Mouse (Mus musculus) CD4-positive helper T cell, adult 2 months (primary cell): ENCODE data around the gene Fos.
A peak's percentile ranks its signal among the peaks of the same experiment; 100 is the strongest.

Experiments
- DNase-seq: peaks from one replicate; pipeline ENCODE4 v3.0.0-alpha.2; 2012; ENCODE audit warnings: low read depth, missing footprints, low spot score

The Fos gene

DNA sequence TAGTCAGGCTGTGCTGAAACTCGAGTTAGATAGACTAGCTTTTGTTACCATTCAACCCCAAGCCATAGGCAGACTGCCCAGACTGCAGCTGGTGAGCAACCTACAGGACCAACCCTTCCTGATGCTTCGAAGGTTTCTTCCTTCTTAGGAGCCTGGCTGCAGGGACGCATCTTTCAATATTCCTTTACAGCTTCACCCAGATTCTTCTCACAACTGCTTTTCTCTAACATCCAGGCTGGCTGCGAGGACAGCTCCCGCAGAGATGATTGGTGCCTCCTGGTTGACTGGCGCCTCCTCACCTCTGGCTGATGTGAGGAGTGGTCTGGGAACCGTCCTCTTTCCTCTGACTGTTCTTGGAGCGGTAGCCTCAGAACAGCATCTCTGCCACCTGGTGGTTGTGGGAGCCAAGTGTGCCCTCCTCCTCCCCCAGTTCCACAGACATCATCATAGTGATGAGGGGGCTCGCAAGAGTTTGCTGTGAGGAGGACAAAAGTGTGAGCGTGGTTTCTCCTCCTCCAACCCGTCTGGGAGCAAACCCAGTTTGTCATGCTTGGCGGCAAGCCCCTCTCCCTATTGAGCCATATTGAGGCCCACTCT lies 14.0 kb downstream of the Fos start:
- peak; percentile 77 for DNase-seq

DNA sequence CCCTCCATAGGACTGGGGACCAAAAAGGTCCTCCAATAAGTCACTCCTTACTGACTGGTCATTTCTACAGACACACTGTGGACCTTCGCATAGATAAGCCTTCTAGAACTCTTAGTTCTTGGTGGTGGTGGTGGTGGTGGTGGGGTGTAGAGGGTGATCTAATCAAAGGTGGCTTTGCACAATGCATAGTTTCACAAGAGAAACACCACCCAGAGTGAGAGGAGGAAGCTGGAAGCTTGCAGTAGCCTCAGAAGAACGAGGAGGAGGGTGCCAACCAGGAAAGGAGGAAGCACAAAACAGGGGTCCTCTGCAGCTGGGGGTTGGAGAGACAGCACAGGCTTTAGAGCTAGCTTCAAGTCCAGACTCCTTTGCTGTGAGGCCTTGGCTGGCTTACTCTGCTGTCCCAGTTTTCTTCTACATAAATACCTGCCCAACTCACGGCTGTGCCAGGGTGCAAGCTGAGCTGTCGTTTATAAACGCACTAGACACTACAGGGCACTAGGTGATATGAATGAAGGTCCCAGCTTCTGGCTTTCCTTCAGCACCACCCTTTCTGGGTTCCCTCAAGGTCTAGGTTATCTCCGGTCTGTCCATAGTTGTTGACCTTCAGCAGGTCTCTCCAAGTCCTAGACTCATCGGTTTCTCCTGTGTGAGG lies 15.7 kb downstream of the Fos start:
- DNase-seq, result no peak

DNA sequence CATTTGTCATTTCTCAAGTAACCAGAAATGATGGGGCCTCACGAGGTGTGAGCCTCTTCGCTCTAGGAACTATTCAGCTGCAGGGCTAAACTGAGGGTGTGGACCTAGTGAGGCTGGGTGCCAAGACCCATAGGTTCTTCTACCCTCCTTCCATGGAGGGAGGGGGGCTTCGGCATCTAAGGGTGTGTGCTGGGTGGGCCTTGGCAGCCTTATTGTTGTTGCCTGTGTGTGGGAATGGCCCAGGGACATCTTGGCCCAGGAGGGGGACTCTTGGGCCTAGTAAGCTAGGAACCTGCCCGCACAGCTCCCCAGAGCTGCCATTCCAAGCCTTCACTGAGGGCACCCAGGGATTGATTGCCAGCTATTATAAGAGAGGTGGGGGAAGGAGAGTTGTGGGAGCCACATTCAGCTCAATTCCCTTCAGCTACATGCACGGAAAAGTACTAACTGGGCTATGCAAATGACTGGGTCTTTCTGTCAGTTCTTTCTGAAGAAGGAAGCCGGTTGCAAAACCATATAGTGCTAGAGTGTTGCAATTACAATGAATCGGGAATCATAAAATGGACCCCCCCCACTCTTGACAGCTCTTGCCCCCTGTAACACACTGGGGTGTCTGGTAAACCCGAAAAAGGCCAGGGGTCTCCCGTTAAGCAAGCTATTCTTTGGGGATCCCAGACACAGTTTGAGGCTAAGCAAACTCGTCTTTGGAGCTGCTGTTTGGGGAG lies 16.6 kb downstream of the Fos start:
- DNase-seq, result no peak

DNA sequence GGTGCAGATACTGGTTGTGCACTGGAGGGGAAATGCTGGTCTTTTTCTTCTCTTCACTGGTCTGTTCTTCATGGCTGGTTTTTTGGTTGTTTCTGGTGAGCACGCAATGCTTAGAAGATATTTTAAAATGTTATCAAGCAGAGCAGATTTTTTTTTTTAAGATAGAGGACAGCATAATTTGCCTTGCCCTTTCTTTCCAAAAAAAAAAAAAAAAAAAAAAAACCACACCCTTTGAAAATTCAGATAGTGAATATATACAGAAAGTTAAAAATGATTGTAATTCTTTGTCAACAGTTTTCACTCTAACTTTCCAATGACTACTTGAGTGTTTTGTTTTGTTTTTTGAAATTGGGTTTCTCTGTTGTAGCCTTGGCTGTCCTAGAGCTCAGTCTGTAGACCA lies 17.3 kb downstream of the Fos start:
- no peak for DNase-seq

DNA sequence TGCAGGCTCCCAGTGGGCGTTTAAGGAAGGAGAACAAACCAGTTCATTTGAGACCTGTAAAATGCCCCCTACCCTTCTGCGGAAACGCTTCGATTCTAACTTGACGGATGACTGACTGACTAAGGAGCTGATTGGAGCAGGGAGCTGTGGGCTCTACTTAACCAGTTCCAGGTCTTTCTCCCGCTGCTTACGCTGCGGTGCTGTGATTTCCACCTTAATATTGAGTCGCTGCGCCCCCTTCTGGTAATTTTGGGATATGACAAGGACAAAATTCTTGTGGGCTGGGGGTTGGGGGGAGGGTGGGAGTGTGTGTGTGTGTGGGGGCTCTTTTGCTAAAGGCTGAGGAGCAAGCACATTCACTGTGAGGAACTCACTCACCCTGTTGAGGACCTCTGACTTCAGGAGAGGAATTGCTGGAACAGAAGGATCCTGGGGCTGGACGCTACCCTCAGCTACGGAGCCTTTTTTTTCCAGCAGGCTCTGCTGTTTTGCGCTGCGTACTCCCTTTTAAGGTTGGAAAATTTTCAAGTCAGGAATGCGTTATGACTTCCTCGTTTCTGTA lies 18.5 kb downstream of the Fos start:
- DNase-seq, result peak; percentile 79

DNA sequence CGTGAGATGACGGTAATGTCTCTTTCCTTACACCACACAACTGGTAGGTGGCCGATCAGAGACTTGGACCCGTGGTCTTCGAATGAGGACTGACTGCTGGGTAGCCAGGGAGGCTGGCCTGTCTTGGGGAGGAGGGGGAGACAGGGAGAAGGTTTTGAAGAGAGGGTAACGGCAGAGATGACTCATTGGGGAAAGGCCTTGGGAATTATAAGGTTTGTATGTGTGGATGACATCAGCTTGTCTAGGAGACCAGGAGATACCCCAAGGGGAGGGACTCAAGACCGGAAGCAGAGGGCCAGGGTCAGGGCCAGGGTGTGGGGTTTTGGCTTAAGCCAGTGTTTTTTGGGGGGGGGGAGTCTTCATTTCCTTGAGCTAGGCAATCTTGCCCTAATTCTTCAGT lies 22.6 kb downstream of the Fos start:
- DNase-seq, result no peak

DNA sequence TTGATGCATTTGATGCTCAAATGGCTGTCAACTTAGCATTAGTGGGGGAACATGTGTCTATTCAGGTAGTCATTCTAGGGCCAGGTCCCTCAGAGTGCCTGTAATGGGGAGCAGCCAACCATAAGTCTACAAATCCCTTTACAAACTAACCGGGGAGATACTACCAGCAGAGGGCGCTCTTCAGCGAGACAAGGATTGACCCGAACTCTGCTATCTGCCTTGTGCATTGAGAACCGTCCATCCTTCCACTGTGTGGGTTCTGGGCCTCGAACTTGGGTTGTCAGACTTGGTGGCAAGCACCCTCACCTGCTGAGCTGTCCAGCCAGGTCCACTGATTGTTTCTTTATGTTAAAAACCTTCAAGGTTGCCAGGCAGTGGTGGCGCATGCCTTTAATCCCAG lies 23.1 kb downstream of the Fos start:
- DNase-seq, result peak; percentile 80

DNA sequence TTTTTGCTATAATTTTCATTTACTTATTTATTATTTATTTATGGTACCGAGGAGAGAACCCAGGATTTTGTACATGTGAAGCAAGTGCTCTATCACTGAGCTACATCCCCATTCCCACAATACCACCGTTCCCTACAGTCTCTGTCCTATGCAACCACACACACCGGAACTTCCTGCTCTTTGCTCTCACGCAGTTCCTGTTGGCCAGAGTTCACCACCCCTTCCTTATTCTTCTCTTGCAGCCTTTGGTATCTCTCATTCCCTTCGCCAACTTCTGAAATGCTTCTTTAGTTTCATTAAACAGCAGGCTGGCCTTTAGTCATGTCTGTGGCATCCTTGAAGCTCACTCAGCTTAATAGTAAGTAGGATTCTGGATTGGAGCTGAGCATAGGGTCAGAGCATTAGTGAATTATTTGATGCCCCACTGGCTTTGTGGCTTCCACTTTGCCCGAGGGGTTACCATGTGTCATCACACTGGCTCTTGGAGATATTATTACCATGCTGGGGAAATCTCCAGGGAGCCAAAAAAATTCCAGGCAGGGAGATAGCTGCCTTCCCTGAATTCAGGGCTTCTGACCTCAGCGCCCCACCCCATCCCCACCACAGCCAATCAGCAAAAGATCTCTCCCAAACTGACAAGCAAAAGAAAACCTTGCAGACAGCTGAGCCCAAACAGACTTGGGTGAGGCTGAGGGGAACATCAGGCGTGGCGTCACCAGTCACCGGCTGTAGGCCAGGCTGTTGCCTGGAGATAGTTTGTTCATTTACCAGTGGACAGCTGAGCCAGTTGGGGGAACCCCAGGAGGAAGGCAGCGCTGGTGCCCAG lies 23.8 kb downstream of the Fos start:
- DNase-seq, result no peak

DNA sequence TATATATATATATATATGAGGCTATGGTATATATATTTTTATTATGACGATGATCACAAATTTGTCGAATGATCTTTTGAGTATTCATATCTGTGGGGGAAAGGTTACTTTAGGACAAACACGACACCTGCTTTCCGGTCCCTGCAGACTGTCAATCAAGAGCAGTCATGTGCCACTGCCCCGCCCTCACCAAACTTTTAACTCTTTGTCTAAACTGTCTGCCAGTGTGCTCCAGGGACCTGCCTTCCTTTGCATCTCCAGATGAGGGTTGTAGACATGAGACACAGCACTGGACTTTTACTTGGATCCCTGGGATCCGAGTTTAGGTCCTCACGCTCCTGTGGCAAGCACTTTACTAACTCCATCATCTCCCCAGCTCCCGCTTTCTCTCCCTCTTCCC lies 25.3 kb downstream of the Fos start:
- DNase-seq, result no peak

DNA sequence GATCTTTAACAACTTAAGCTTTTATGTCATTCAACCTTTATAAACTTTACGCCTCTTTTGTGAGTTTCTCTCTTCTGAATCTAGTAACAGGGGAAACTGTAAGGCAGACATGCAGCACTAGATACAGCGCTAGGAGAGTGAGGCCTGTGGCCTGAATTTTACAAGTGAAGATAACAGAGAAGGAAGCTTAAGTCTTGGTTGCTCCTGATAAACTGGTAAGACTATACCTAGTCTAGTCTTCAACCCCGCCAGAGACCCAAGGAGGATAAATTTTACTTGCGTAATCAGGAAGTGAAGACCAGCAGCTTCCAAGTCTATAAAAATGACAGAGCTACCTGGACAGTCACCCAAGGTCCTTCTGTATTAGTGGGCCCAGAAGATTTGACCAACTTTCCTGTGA lies 29.0 kb downstream of the Fos start:
- DNase-seq, result no peak

DNA sequence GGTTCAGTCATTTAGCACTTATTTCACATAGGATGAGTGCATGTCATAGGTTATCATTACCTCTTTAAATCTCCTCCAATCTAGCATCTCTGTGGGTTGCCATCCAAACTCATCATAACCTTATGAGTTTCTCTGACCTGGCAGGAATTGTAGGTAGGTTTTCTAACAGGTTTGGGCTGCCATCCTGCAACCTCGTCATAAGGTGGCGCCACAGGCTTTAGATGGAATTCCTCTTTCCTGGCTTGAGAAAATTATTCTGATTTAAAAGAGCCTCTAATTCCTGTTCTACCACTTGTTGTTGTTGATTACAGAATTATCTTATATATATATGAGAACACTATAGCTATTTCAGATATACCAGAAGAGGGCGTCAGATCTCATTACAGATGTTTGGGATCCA lies 34.5 kb downstream of the Fos start:
- DNase-seq, result no peak

DNA sequence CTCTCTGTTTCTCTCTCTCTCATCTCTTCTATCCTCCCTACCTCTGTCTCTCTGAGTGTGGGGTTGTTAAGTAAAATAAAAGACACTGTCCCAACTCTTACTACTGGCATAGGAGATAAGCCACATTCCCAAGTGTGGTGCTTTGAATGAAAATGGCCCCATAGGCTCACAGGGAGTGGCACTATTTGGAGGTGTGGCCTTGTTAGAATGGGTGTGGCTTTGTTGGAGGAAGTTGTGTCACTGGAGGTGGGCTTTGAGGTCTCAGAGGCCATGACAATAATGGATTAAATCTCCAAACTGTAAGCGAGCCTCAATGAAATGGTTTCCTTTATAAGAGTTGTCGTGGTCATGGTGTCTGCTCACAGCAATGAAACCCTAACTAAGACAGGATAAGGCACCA lies 36.3 kb downstream of the Fos start:
- DNase-seq, result no peak

DNA sequence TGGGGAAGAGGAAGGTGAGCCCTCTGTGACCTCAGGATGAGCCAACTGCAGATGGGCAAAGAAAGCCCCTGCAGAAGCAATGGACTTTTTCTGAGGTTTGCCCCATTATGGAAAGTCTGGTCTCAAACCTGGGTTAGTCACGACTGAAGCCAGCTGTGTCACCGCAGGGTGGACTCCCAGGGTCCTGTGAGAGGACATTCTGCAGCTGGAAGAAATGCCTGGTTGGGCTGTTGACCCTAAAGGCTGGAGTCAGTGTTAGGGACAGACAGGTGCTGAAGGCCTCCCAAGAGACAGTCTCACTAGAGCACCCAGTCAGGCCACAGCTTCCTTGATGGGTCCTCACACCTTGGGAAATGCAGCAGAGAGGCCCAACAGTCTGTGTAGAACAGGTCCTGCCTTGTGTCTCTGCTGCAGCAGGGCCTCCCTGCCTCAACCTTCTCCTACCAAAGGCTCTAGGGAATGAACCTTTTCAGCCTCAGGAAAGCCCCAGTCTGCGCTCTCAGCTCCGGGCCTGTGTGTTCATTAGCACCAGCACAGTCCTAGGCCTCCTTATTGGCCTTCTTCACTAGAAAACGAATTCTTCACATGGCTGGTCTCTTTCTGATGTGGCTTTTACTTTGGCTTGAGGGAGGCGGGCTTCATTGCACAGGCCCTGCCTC lies 40.2 kb downstream of the Fos start:
- no peak for DNase-seq

DNA sequence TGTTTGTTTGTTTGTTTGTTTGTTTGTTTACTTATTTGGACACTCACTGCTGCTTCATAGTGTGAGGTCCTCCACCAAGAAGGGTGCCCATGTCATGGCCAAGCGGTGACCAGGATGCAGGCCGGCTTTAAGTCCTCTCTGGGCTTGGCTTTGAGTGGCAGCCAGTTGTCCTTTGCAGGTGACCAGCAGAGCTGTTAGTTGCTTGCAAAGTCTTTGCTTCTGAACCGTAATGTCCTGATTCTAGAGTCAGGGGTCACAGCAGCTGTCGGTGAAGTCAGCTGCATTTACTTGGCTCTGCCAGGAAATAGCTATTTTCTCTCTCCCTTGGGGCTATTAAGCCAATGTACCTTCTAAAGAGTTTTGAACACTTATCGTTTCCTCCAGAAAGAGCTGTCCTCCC lies 41.3 kb downstream of the Fos start:
- DNase-seq, result no peak

DNA sequence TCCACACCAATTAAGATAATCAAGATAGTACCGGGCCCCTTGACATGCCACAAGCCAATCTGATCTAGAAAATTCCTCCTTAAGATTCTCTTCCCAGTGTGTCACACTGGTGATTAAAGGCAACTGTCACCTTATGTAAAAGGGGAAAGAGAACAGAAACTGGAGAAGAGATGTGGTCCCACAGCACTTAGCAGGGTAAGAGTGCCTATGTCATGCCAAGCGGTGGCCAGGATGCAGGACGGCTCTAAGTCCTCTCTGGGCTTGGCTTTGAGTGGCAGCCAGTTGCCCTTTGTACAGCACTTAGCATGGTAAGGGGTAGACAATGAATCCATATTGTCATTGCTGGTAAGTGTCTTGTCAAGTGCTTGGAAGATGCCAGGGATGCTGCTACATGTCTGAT lies 42.2 kb downstream of the Fos start:
- DNase-seq, result no peak

DNA sequence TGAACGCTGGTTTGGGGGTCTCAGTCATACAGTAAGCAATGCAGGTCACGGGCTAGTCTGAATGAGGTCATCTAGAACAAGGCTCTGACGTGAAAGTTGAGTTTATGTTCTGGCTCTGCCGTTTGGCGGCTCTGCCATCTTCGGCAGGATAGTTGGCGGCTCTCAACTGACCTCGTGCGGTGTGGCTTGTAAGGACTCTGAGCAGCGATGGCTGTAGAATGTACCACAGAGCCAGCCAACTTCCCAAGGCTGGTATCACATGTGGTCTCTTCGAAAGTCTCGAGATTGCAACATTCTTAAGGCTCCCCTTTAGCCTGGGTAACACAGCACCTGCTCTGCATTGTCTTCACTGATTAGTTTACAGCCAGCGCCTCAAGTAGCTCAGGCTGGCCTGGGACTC lies 43.6 kb downstream of the Fos start:
- no peak for DNase-seq

DNA sequence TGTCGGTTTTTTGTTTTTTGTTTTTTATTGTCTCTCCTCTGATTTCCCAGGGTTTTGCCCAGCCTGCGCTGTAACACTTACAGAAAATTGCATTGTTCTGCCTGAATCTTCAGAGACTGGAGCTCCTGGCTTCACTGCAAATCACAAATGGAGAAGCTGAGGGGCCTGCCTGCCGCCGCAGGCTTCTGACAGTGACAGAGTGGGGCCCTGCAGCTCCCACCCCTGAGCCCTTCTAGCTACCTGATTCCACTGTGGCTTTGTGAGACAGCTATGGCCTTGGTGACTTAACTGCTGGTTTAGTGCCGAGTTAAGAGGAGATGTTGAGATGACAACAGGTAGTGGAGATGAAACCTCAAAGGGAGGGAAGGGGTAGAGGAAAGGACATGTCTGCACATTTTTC lies 44.3 kb downstream of the Fos start:
- DNase-seq, result no peak

DNA sequence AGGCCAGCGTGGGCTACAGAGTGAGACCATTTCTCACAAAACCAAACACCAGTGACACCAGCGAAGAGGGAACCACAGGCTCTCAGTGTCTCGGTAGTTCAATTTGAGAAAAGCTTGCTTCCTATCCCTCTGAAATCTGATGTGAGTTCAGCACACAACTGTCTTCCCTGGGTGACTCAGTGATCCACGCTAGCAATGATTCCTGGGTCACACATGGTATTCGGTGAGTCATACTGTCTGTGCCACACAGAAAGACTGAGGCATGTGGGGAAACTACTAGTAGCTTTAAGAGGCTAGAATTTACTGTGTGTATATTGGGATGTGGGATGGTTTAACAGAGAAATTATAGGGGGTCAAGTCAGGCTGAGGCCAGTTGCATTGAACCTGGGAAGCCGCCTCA lies 45.9 kb downstream of the Fos start:
- DNase-seq, result no peak

DNA sequence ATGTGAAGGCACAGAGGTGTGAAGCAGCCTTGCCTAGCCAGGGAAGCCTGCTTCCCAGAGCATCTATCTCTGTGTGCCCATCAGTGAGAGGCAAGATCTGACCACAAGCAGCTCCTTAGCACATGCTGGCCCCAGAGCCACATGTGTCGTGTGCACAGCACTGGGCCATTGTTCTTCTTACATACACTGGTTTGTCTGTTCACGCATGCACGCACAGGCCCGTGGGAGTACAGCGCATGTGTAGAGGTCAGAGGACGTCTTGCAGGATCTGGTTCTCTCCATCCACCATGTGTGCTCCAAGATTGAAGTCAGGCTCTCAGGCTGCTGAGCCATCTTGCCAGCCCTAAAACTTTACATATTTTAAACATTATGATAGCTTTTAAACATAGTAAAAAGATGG lies 47.4 kb downstream of the Fos start:
- DNase-seq, result no peak

DNA sequence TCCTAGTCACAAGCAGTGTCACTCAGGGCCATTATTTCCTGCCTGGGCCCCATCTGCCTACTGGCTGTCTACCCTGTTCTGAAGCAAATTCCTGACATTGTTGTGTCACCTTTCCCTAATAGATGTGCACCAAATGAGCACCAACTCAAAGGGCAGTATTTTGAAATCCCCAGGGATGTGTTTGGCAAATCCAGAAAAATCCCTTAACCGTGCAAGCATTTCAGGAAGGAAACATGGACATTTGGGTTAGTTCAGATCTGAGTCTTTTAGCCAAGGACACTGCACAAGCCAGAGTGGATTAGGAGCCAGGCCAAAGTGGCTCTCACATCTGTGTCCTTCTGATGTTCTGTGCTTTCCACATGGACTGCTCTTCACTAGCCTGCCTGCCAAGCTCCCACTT lies 48.0 kb downstream of the Fos start:
- DNase-seq, result no peak

DNA sequence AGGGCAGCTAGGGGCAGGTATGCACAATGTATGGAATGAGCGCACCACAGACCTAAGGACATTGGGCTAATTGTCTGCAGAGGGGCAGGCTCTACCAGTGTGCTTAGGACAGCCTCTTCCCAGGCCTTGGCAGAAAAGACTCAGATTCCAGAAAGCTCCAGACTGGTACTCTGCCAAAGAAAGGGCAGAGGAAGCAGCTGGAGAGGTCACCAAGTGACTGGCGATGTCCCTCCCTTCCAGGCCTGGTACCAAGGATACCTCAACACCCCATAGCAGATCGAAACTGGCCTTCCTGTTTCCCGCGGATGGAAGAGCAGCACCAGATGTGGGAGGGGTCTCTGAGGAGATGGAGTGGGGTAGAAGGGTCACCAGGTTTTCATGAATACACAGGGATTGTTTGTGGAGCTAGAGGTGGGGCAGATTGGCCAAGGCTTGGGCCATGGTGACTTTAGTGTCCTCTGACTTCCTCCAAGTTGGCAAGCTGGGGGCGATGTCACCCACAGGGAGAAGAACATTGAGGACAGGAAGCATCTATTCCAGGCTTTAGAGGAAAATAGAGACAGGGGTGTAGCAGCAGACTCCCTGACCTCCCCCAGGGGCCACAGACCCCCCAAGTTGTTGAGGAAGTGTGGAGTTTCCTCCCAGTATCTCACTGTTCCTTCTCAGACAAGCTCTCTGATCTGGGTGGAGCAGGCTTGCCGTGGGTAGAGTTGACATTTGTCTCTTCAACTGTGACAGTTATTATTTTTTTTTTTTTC lies 49.1 kb downstream of the Fos start:
- no peak for DNase-seq
